Mouse (Mus musculus): ENCODE measurements around the gene Ubl5. TPM values are rescaled to one million over a fixed set of nuclear protein-coding genes. Genes with fewer than 3 reads are reported as not detected.
"Not testable (repeated sequence)": the region's sequence is repeated elsewhere in the genome, so short reads cannot be mapped to it uniquely, and the experiment has no call there.

Ubl5 gene
- total RNA-seq, 2 experiments from 2014 or later = 295 to 327 TPM

- no peak for DNase-seq
Observed at GRCm38 (mm10) chr9:20657546-20657945, 14.9 kb downstream of the Ubl5 start.

GRCm38 (mm10) chr9:20662325-20662724 is 19.6 kb downstream of the Ubl5 start:
- peak; percentile 77 to 78 for DNase-seq

GRCm38 (mm10) chr9:20662874-20663273 is 20.2 kb downstream of the Ubl5 start:
- DNase-seq = no peak

GRCm38 (mm10) chr9:20663956-20664355 is 21.3 kb downstream of the Ubl5 start:
- peak in 1 of 2 experiments; percentile 47 for DNase-seq

GRCm38 (mm10) chr9:20664366-20664765 is 21.7 kb downstream of the Ubl5 start:
- peak; percentile 58 to 59 for DNase-seq

GRCm38 (mm10) chr9:20664982-20665637 is 22.4 kb downstream of the Ubl5 start:
- no peak for DNase-seq

GRCm38 (mm10) chr9:20665925-20666324 is 23.2 kb downstream of the Ubl5 start:
- DNase-seq = no peak

GRCm38 (mm10) chr9:20666510-20667034 is 23.9 kb downstream of the Ubl5 start:
- no peak for DNase-seq

- DNase-seq = no peak
Observed at GRCm38 (mm10) chr9:20668065-20668464, 25.4 kb downstream of the Ubl5 start.

GRCm38 (mm10) chr9:20672047-20672446 is 29.4 kb downstream of the Ubl5 start:
- DNase-seq = no peak

- no peak for DNase-seq
Observed at GRCm38 (mm10) chr9:20677892-20678291, 35.2 kb downstream of the Ubl5 start.

GRCm38 (mm10) chr9:20680378-20680958 is 37.8 kb downstream of the Ubl5 start:
- DNase-seq = no peak

GRCm38 (mm10) chr9:20681546-20682388 is 39.1 kb downstream of the Ubl5 start:
- DNase-seq = no peak

- no peak for DNase-seq
Observed at GRCm38 (mm10) chr9:20682389-20682722, 39.7 kb downstream of the Ubl5 start.

GRCm38 (mm10) chr9:20685081-20685861 is 42.6 kb downstream of the Ubl5 start:
- DNase-seq = no peak

- no peak for DNase-seq
Observed at GRCm38 (mm10) chr9:20689403-20689802, 46.7 kb downstream of the Ubl5 start.

- DNase-seq = no peak
Observed at GRCm38 (mm10) chr9:20689913-20690312, 47.2 kb downstream of the Ubl5 start.

GRCm38 (mm10) chr9:20690449-20690848 is 47.8 kb downstream of the Ubl5 start:
- DNase-seq = not testable (repeated sequence)

GRCm38 (mm10) chr9:20692863-20693262 is 50.2 kb downstream of the Ubl5 start:
- no peak for DNase-seq

- no peak for DNase-seq
Observed at GRCm38 (mm10) chr9:20694721-20695235, 52.1 kb downstream of the Ubl5 start.

- no peak for DNase-seq
Observed at GRCm38 (mm10) chr9:20696107-20696712, 53.5 kb downstream of the Ubl5 start.
